Mouse (Mus musculus) common myeloid progenitor, adult 5-6 weeks (primary cell): ENCODE data around the gene Lcn5. TPM values are rescaled to one million over a fixed set of nuclear protein-coding genes. Genes with fewer than 3 reads are reported as not detected.

ENCODE experiments used
- ATAC-seq: replicated peaks from 2 replicates; pipeline ENCODE4 v1.8.0; 2016; ENCODE audit warnings: low read depth, mild to moderate bottlenecking, moderate TSS enrichment, inconsistent platforms; ENCODE audit not compliant: poor library complexity, severe bottlenecking
- total RNA-seq: library from RNA; stranded (forward); fragments of 200-1000, 187-1606 nt; gene quantifications from 2 replicates; pipeline ENCODE4 v1.2.3, GENCODE M21; 2017

Lcn5 gene
- total RNA-seq = not detected in 2 replicates

- ATAC-seq = no peak
Observed at GRCm38 (mm10) chr2:25657652-25658051, at the start of gene Lcn5. Gene Lcn5 (plus strand): TSS chr2:25657952.

- ATAC-seq = peak; percentile 35
Observed at GRCm38 (mm10) chr2:25608671-25609070, 49.1 kb upstream of the Lcn5 start.

- ATAC-seq = no peak
Observed at GRCm38 (mm10) chr2:25616398-25616797, 41.4 kb upstream of the Lcn5 start.

- no peak for ATAC-seq
Observed at GRCm38 (mm10) chr2:25617578-25617977, 40.2 kb upstream of the Lcn5 start, which contains the start of gene Ccdc183. Gene Ccdc183 (minus strand): TSS chr2:25617678.

- ATAC-seq = peak; percentile 53
Observed at GRCm38 (mm10) chr2:25620386-25620785, 37.4 kb upstream of the Lcn5 start.

GRCm38 (mm10) chr2:25620852-25621228 lies 36.9 kb upstream of the Lcn5 start:
- no peak for ATAC-seq

GRCm38 (mm10) chr2:25621229-25622200 lies 36.2 kb upstream of the Lcn5 start, which contains the start of gene Tmem141:
Gene Tmem141 (minus strand): TSS chr2:25622005.
- ATAC-seq = peak; percentile 78

- no peak for ATAC-seq
Observed at GRCm38 (mm10) chr2:25625986-25626385, 31.8 kb upstream of the Lcn5 start.

GRCm38 (mm10) chr2:25627811-25628210 lies 29.9 kb upstream of the Lcn5 start, which contains the start of gene Fcna:
Gene Fcna (minus strand): TSS chr2:25628030.
- ATAC-seq = no peak

GRCm38 (mm10) chr2:25628738-25629137 lies 29.0 kb upstream of the Lcn5 start:
- ATAC-seq = no peak

GRCm38 (mm10) chr2:25633616-25634015 lies 24.1 kb upstream of the Lcn5 start:
- ATAC-seq = no peak

GRCm38 (mm10) chr2:25634046-25634445 lies 23.7 kb upstream of the Lcn5 start:
- no peak for ATAC-seq

- ATAC-seq = no peak
Observed at GRCm38 (mm10) chr2:25639890-25640289, 17.9 kb upstream of the Lcn5 start.

- ATAC-seq = no peak
Observed at GRCm38 (mm10) chr2:25652902-25653301, 4.8 kb upstream of the Lcn5 start, which contains the start of gene Lcn8. Gene Lcn8 (plus strand): TSS chr2:25653120.

- ATAC-seq = no peak
Observed at GRCm38 (mm10) chr2:25654502-25654901, 3.2 kb upstream of the Lcn5 start.

- ATAC-seq = no peak
Observed at GRCm38 (mm10) chr2:25656691-25657090, 1.1 kb upstream of the Lcn5 start.

- ATAC-seq = no peak
Observed at GRCm38 (mm10) chr2:25657246-25657645, 506 bp upstream of the Lcn5 start.

GRCm38 (mm10) chr2:25660279-25660678 lies 2.5 kb downstream of the Lcn5 start:
- ATAC-seq = no peak

- ATAC-seq = no peak
Observed at GRCm38 (mm10) chr2:25661245-25661970, 3.7 kb downstream of the Lcn5 start.

- peak; percentile 63 for ATAC-seq
Observed at GRCm38 (mm10) chr2:25663511-25663910, 5.8 kb downstream of the Lcn5 start.

- ATAC-seq = no peak
Observed at GRCm38 (mm10) chr2:25664125-25664524, 6.4 kb downstream of the Lcn5 start.
